Mouse (Mus musculus): ENCODE results near the gene Wnt3. TPM values are rescaled to one million over a fixed set of nuclear protein-coding genes. Genes with fewer than 3 reads are reported as not detected.
A peak's percentile ranks its signal among the peaks of the same experiment; 100 is the strongest.

Gene Wnt3
- 9.8 and 10.8 TPM in 2 replicates for polyA plus RNA-seq (2016; fragmentation: Nextera tagmentation; extraction: Ambion mirVana)

- H3K27ac ChIP-seq (replicated peaks), result peak within 1 kb of the TSS; percentile 83
- H3K9me3 ChIP-seq (replicated peaks), result no peaks in the 10 kb centered on the region
- H3K27me3 ChIP-seq (ENCODE audit: low read depth, poor library complexity, severe bottlenecking), result peaks cover 98% of the 10 kb centered on the region
- WGBS, result under 1% methylated on average over 60 of the region's 60 CpGs
- H3K4me1 ChIP-seq, result peaks cover 84% of the 10 kb centered on the region
- peak; percentile 84 for DNase-seq (ENCODE audit: low spot score)
- H3K4me3 ChIP-seq, result peak within 1 kb of the TSS; percentile 63
- H3K36me3 ChIP-seq, result no peaks in the 10 kb centered on the region
Measured at GRCm38 (mm10) chr11:103773387-103774227, at the start of gene Wnt3. TSS of gene Wnt3 (plus strand) at chr11:103774150.

GRCm38 (mm10) chr11:103724331-103724771, 49.6 kb upstream of the Wnt3 start:
- 79% methylated on average over 11 of the region's 11 CpGs for WGBS
- DNase-seq (ENCODE audit: low spot score), result no peak
- no peak overlapping the region for H3K27ac ChIP-seq (replicated peaks)
- no peaks in the 10 kb centered on the region for H3K9me3 ChIP-seq (replicated peaks)
- no peak overlapping the region for H3K4me3 ChIP-seq
- peaks cover 32% of the 10 kb centered on the region for H3K27me3 ChIP-seq (ENCODE audit: low read depth, poor library complexity, severe bottlenecking)
- H3K36me3 ChIP-seq, result no peaks in the 10 kb centered on the region
- peaks cover 19% of the 10 kb centered on the region for H3K4me1 ChIP-seq

GRCm38 (mm10) chr11:103729282-103729985, 44.5 kb upstream of the Wnt3 start:
- WGBS, result 78% methylated on average over 9 of the region's 9 CpGs
- Histone ChIP-seq H3K36me3 (no peaks in the 10 kb centered on the region), H3K4me1 (peaks cover 6% of the 10 kb centered on the region), H3K9me3 (replicated peaks) (no peaks in the 10 kb centered on the region), H3K27me3 (ENCODE audit: low read depth, poor library complexity, severe bottlenecking) (peaks cover 33% of the 10 kb centered on the region), H3K27ac (replicated peaks) (no peak overlapping the region), H3K4me3 (no peak overlapping the region)
- no peak for DNase-seq (ENCODE audit: low spot score)

- Histone ChIP-seq H3K36me3 (no peaks in the 10 kb centered on the region), H3K27ac (replicated peaks) (no peak overlapping the region), H3K4me1 (peaks cover 8% of the 10 kb centered on the region), H3K27me3 (ENCODE audit: low read depth, poor library complexity, severe bottlenecking) (peaks cover 33% of the 10 kb centered on the region), H3K9me3 (replicated peaks) (no peaks in the 10 kb centered on the region), H3K4me3 (no peak overlapping the region)
- DNase-seq (ENCODE audit: low spot score), result no peak
- 87% methylated on average over 9 of the region's 9 CpGs for WGBS
Measured at GRCm38 (mm10) chr11:103731594-103731993, 42.4 kb upstream of the Wnt3 start.

GRCm38 (mm10) chr11:103732306-103732705, 41.6 kb upstream of the Wnt3 start:
- Histone ChIP-seq H3K4me1 (peaks cover 8% of the 10 kb centered on the region), H3K9me3 (replicated peaks) (no peaks in the 10 kb centered on the region), H3K36me3 (no peaks in the 10 kb centered on the region), H3K27me3 (ENCODE audit: low read depth, poor library complexity, severe bottlenecking) (peaks cover 33% of the 10 kb centered on the region), H3K4me3 (no peak overlapping the region), H3K27ac (replicated peaks) (no peak overlapping the region)
- WGBS, result 83% methylated on average over 7 of the region's 7 CpGs
- DNase-seq (ENCODE audit: low spot score), result no peak

- Histone ChIP-seq H3K27me3 (ENCODE audit: low read depth, poor library complexity, severe bottlenecking) (peaks cover 33% of the 10 kb centered on the region), H3K4me3 (no peak overlapping the region), H3K36me3 (no peaks in the 10 kb centered on the region), H3K9me3 (replicated peaks) (no peaks in the 10 kb centered on the region), H3K27ac (replicated peaks) (no peak overlapping the region), H3K4me1 (peaks cover 8% of the 10 kb centered on the region)
- WGBS, result 72% methylated on average over 4 of the region's 4 CpGs
- no peak for DNase-seq (ENCODE audit: low spot score)
Measured at GRCm38 (mm10) chr11:103733069-103733468, 40.9 kb upstream of the Wnt3 start.

GRCm38 (mm10) chr11:103733961-103734360, 40.0 kb upstream of the Wnt3 start:
- Histone ChIP-seq H3K4me1 (peaks cover 8% of the 10 kb centered on the region), H3K4me3 (no peak overlapping the region), H3K27ac (replicated peaks) (no peak overlapping the region), H3K27me3 (ENCODE audit: low read depth, poor library complexity, severe bottlenecking) (peaks cover 33% of the 10 kb centered on the region), H3K9me3 (replicated peaks) (no peaks in the 10 kb centered on the region), H3K36me3 (no peaks in the 10 kb centered on the region)
- WGBS, result 90% methylated on average over 2 of the region's 2 CpGs
- DNase-seq (ENCODE audit: low spot score), result no peak

GRCm38 (mm10) chr11:103734411-103735045, 39.4 kb upstream of the Wnt3 start:
- Histone ChIP-seq H3K9me3 (replicated peaks) (no peaks in the 10 kb centered on the region), H3K4me1 (0 out of 2 replicates have a peak, but pooled peaks cover 2% of the 10 kb centered on the region), H3K27me3 (ENCODE audit: low read depth, poor library complexity, severe bottlenecking) (peaks cover 33% of the 10 kb centered on the region), H3K36me3 (no peaks in the 10 kb centered on the region), H3K4me3 (no peak overlapping the region), H3K27ac (replicated peaks) (no peak overlapping the region)
- no peak for DNase-seq (ENCODE audit: low spot score)
- WGBS, result 81% methylated on average over 5 of the region's 5 CpGs

- 0 out of 2 replicates have a peak, but pooled peaks cover 2% of the 10 kb centered on the region for H3K4me1 ChIP-seq
- no peaks in the 10 kb centered on the region for H3K9me3 ChIP-seq (replicated peaks)
- H3K27ac ChIP-seq (replicated peaks), result no peak overlapping the region
- 84% methylated on average over 19 of the region's 19 CpGs for WGBS
- no peak for DNase-seq (ENCODE audit: low spot score)
- no peaks in the 10 kb centered on the region for H3K36me3 ChIP-seq
- H3K4me3 ChIP-seq, result no peak overlapping the region
- peaks cover 33% of the 10 kb centered on the region for H3K27me3 ChIP-seq (ENCODE audit: low read depth, poor library complexity, severe bottlenecking)
Measured at GRCm38 (mm10) chr11:103735046-103735781, 38.7 kb upstream of the Wnt3 start.

- Histone ChIP-seq H3K36me3 (no peaks in the 10 kb centered on the region), H3K4me1 (peaks cover 17% of the 10 kb centered on the region), H3K27ac (replicated peaks) (no peak within 1 kb of the TSS; the same call in 1 of the 2 replicates), H3K4me3 (peak within 1 kb of the TSS; percentile 59), H3K9me3 (replicated peaks) (no peaks in the 10 kb centered on the region), H3K27me3 (ENCODE audit: low read depth, poor library complexity, severe bottlenecking) (peaks cover 99% of the 10 kb centered on the region)
- DNase-seq (ENCODE audit: low spot score), result peak; percentile 64
- under 1% methylated on average over 60 of the region's 68 CpGs for WGBS
Measured at GRCm38 (mm10) chr11:103749306-103750089, 24.5 kb upstream of the Wnt3 start, which contains the start of gene Wnt9b. TSS of gene Wnt9b (minus strand) at chr11:103749821.

- no peak for DNase-seq (ENCODE audit: low spot score)
- Histone ChIP-seq H3K27ac (replicated peaks) (no peak overlapping the region), H3K4me3 (no peak overlapping the region), H3K9me3 (replicated peaks) (no peaks in the 10 kb centered on the region), H3K4me1 (peaks cover 17% of the 10 kb centered on the region), H3K36me3 (no peaks in the 10 kb centered on the region), H3K27me3 (ENCODE audit: low read depth, poor library complexity, severe bottlenecking) (peaks cover 93% of the 10 kb centered on the region)
- 69% methylated on average over 3 of the region's 3 CpGs for WGBS
Measured at GRCm38 (mm10) chr11:103750612-103751011, 23.3 kb upstream of the Wnt3 start.

All from midbrain, embryonic 10.5 days (tissue).